Mouse (Mus musculus): ENCODE data around the gene Adarb2. TPM values are rescaled to one million over a fixed set of nuclear protein-coding genes. Genes with fewer than 3 reads are reported as not detected.

The Adarb2 gene
- polyA plus RNA-seq, 1 experiment from 2014 or later, result 0.41 TPM

GRCm38 (mm10) chr13:8410353-8411318 is 208.0 kb downstream of the Adarb2 start:
- H3K9ac ChIP-seq (ENCODE audit: low read depth, low read length), result no peak overlapping the region
- 76% methylated on average over 5 of the region's 5 CpGs for WGBS
- ATAC-seq (ENCODE audit: low FRiP score, low TSS enrichment), result no peak
- no peaks in the 10 kb centered on the region for H3K9me3 ChIP-seq (ENCODE audit: control insufficient read depth, low read length)
- no peak overlapping the region for H3K27ac ChIP-seq (ENCODE audit: low read depth, low read length)
- no peaks in the 10 kb centered on the region for H3K27me3 ChIP-seq (ENCODE audit: control insufficient read depth, insufficient read depth, low read length)
- H3K36me3 ChIP-seq (ENCODE audit: control insufficient read depth, insufficient read depth, low read length), result no peaks in the 10 kb centered on the region
- H3K4me2 ChIP-seq (replicated peaks; ENCODE audit: low read depth, low read length), result no peak overlapping the region
- no peak overlapping the region for H3K4me3 ChIP-seq (ENCODE audit: low read length)
- H3K4me1 ChIP-seq (ENCODE audit: control insufficient read depth, insufficient read depth, low read length), result no peaks in the 10 kb centered on the region

- Histone ChIP-seq H3K9me3 (ENCODE audit: control insufficient read depth, low read length) (no peaks in the 10 kb centered on the region), H3K36me3 (ENCODE audit: control insufficient read depth, insufficient read depth, low read length) (no peaks in the 10 kb centered on the region), H3K4me1 (ENCODE audit: control insufficient read depth, insufficient read depth, low read length) (no peaks in the 10 kb centered on the region), H3K9ac (ENCODE audit: low read depth, low read length) (no peak overlapping the region), H3K4me2 (replicated peaks; ENCODE audit: low read depth, low read length) (no peak overlapping the region), H3K27me3 (ENCODE audit: control insufficient read depth, insufficient read depth, low read length) (no peaks in the 10 kb centered on the region), H3K4me3 (ENCODE audit: low read length) (no peak overlapping the region), H3K27ac (ENCODE audit: low read depth, low read length) (no peak overlapping the region)
- 90% methylated on average over 15 of the region's 15 CpGs for WGBS
- no peak for ATAC-seq (ENCODE audit: low FRiP score, low TSS enrichment)
Measured at GRCm38 (mm10) chr13:8424019-8424719, 221.5 kb downstream of the Adarb2 start.

GRCm38 (mm10) chr13:8439188-8439835 is 236.6 kb downstream of the Adarb2 start:
- no peak overlapping the region for H3K9ac ChIP-seq (ENCODE audit: low read depth, low read length)
- H3K9me3 ChIP-seq (ENCODE audit: control insufficient read depth, low read length), result no peaks in the 10 kb centered on the region
- H3K27me3 ChIP-seq (ENCODE audit: control insufficient read depth, insufficient read depth, low read length), result no peaks in the 10 kb centered on the region
- 93% methylated on average over 4 of the region's 4 CpGs for WGBS
- H3K27ac ChIP-seq (ENCODE audit: low read depth, low read length), result no peak overlapping the region
- H3K4me1 ChIP-seq (ENCODE audit: control insufficient read depth, insufficient read depth, low read length), result no peaks in the 10 kb centered on the region
- no peak for ATAC-seq (ENCODE audit: low FRiP score, low TSS enrichment)
- no peak overlapping the region for H3K4me3 ChIP-seq (ENCODE audit: low read length)
- no peak overlapping the region for H3K4me2 ChIP-seq (replicated peaks; ENCODE audit: low read depth, low read length)
- no peaks in the 10 kb centered on the region for H3K36me3 ChIP-seq (ENCODE audit: control insufficient read depth, insufficient read depth, low read length)

- H3K27me3 ChIP-seq (ENCODE audit: control insufficient read depth, insufficient read depth, low read length), result no peaks in the 10 kb centered on the region
- ATAC-seq (ENCODE audit: low FRiP score, low TSS enrichment), result no peak
- H3K4me3 ChIP-seq (ENCODE audit: low read length), result no peak overlapping the region
- no peak overlapping the region for H3K4me2 ChIP-seq (replicated peaks; ENCODE audit: low read depth, low read length)
- no peak overlapping the region for H3K9ac ChIP-seq (ENCODE audit: low read depth, low read length)
- WGBS, result 92% methylated on average over 2 of the region's 2 CpGs
- H3K4me1 ChIP-seq (ENCODE audit: control insufficient read depth, insufficient read depth, low read length), result no peaks in the 10 kb centered on the region
- no peaks in the 10 kb centered on the region for H3K9me3 ChIP-seq (ENCODE audit: control insufficient read depth, low read length)
- H3K36me3 ChIP-seq (ENCODE audit: control insufficient read depth, insufficient read depth, low read length), result no peaks in the 10 kb centered on the region
- H3K27ac ChIP-seq (ENCODE audit: low read depth, low read length), result no peak overlapping the region
Measured at GRCm38 (mm10) chr13:8445415-8445814, 242.7 kb downstream of the Adarb2 start.

- Histone ChIP-seq H3K27me3 (ENCODE audit: control insufficient read depth, insufficient read depth, low read length) (no peaks in the 10 kb centered on the region), H3K9me3 (ENCODE audit: control insufficient read depth, low read length) (no peaks in the 10 kb centered on the region), H3K27ac (ENCODE audit: low read depth, low read length) (no peak overlapping the region), H3K36me3 (ENCODE audit: control insufficient read depth, insufficient read depth, low read length) (no peaks in the 10 kb centered on the region), H3K4me3 (ENCODE audit: low read length) (no peak overlapping the region), H3K9ac (ENCODE audit: low read depth, low read length) (no peak overlapping the region), H3K4me2 (replicated peaks; ENCODE audit: low read depth, low read length) (no peak overlapping the region), H3K4me1 (ENCODE audit: control insufficient read depth, insufficient read depth, low read length) (no peaks in the 10 kb centered on the region)
- no peak for ATAC-seq (ENCODE audit: low FRiP score, low TSS enrichment)
- 18% methylated on average over 8 of the region's 8 CpGs for WGBS
Measured at GRCm38 (mm10) chr13:8448192-8448879, 245.7 kb downstream of the Adarb2 start.

GRCm38 (mm10) chr13:8451581-8451980 is 248.9 kb downstream of the Adarb2 start:
- H3K4me1 ChIP-seq (ENCODE audit: control insufficient read depth, insufficient read depth, low read length), result no peaks in the 10 kb centered on the region
- no peak overlapping the region for H3K4me3 ChIP-seq (ENCODE audit: low read length)
- no peak overlapping the region for H3K27ac ChIP-seq (ENCODE audit: low read depth, low read length)
- no peak overlapping the region for H3K4me2 ChIP-seq (replicated peaks; ENCODE audit: low read depth, low read length)
- H3K9ac ChIP-seq (ENCODE audit: low read depth, low read length), result no peak overlapping the region
- H3K9me3 ChIP-seq (ENCODE audit: control insufficient read depth, low read length), result no peaks in the 10 kb centered on the region
- no peak for ATAC-seq (ENCODE audit: low FRiP score, low TSS enrichment)
- no peaks in the 10 kb centered on the region for H3K36me3 ChIP-seq (ENCODE audit: control insufficient read depth, insufficient read depth, low read length)
- H3K27me3 ChIP-seq (ENCODE audit: control insufficient read depth, insufficient read depth, low read length), result no peaks in the 10 kb centered on the region
- 84% methylated on average over 4 of the region's 4 CpGs for WGBS

- no peaks in the 10 kb centered on the region for H3K36me3 ChIP-seq (ENCODE audit: control insufficient read depth, insufficient read depth, low read length)
- H3K27ac ChIP-seq (ENCODE audit: low read depth, low read length), result no peak overlapping the region
- no peaks in the 10 kb centered on the region for H3K27me3 ChIP-seq (ENCODE audit: control insufficient read depth, insufficient read depth, low read length)
- no peaks in the 10 kb centered on the region for H3K4me1 ChIP-seq (ENCODE audit: control insufficient read depth, insufficient read depth, low read length)
- H3K4me3 ChIP-seq (ENCODE audit: low read length), result no peak overlapping the region
- 69% methylated on average over 3 of the region's 3 CpGs for WGBS
- ATAC-seq (ENCODE audit: low FRiP score, low TSS enrichment), result no peak
- no peaks in the 10 kb centered on the region for H3K9me3 ChIP-seq (ENCODE audit: control insufficient read depth, low read length)
- H3K4me2 ChIP-seq (replicated peaks; ENCODE audit: low read depth, low read length), result no peak overlapping the region
- no peak overlapping the region for H3K9ac ChIP-seq (ENCODE audit: low read depth, low read length)
Measured at GRCm38 (mm10) chr13:8456886-8457285, 254.2 kb downstream of the Adarb2 start.

- no peak overlapping the region for H3K4me2 ChIP-seq (replicated peaks; ENCODE audit: low read depth, low read length)
- no peak overlapping the region for H3K9ac ChIP-seq (ENCODE audit: low read depth, low read length)
- H3K27ac ChIP-seq (ENCODE audit: low read depth, low read length), result no peak overlapping the region
- H3K4me3 ChIP-seq (ENCODE audit: low read length), result no peak overlapping the region
- no peak for ATAC-seq (ENCODE audit: low FRiP score, low TSS enrichment)
- no peaks in the 10 kb centered on the region for H3K36me3 ChIP-seq (ENCODE audit: control insufficient read depth, insufficient read depth, low read length)
- no peaks in the 10 kb centered on the region for H3K9me3 ChIP-seq (ENCODE audit: control insufficient read depth, low read length)
- H3K27me3 ChIP-seq (ENCODE audit: control insufficient read depth, insufficient read depth, low read length), result no peaks in the 10 kb centered on the region
- H3K4me1 ChIP-seq (ENCODE audit: control insufficient read depth, insufficient read depth, low read length), result no peaks in the 10 kb centered on the region
- 87% methylated on average over 3 of the region's 3 CpGs for WGBS
Measured at GRCm38 (mm10) chr13:8457831-8458230, 255.2 kb downstream of the Adarb2 start.

Data from kidney, embryonic 14.5 days (tissue).